Comparison of ENCODE assay signal across 20 mouse cellular contexts in the genomic region with DNA sequence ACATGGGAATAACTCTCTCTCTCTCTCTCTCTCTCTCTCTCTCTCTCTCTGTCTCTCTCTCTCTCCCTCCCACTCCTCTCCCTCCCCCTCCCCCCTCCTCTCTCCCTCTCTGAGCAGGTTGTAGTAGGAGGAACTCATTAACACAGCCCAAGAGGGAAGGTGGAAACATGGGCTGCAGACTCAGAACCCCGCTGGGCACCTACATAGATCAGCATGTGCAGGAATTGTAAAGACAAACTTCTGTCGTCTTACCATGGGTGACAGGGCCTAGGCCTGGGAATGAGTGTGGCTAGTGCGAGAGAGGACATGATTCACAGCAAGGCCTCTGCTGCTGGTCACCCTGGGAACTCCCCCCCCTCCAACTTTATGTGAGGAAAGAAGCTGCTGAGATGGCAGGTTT.
"Had no signal": no experiment of that assay in that cellular context is flagged by ENCODE, and none has a peak within 500 bp of the region (broad histone marks: within the 10 kb centered on the region; RNA-seq: fewer than 3 reads in every experiment).

No protein-coding gene starts in this region.

- H3K4me3 ChIP-seq: left cerebral cortex, adult 2 months; limb, embryonic 12.5 days; limb, embryonic 15.5 days; lung, embryonic 15.5 days; midbrain, embryonic 10.5 days; midbrain, embryonic 13.5 days; myocyte had no signal

- H3K27me3 ChIP-seq: limb, embryonic 12.5 days; limb, embryonic 15.5 days; lung, embryonic 15.5 days; midbrain, embryonic 13.5 days had no signal

- H3K4me2 ChIP-seq: limb, embryonic 12.5 days; limb, embryonic 15.5 days; lung, embryonic 15.5 days; midbrain, embryonic 13.5 days had no signal

- H3K9ac ChIP-seq: limb, embryonic 12.5 days; limb, embryonic 15.5 days; liver, embryonic 14.5 days; lung, embryonic 15.5 days; midbrain, embryonic 13.5 days had no signal

- H3K27ac ChIP-seq: kidney, postnatal 0 days; left cerebral cortex, adult 2 months; limb, embryonic 12.5 days; limb, embryonic 15.5 days; liver, embryonic 14.5 days; lung, embryonic 15.5 days; midbrain, embryonic 10.5 days; midbrain, embryonic 13.5 days had no signal

- H3K36me3 ChIP-seq: limb, embryonic 12.5 days; limb, embryonic 15.5 days; lung, embryonic 15.5 days; midbrain, embryonic 10.5 days; midbrain, embryonic 13.5 days had no signal

- DNase-seq: kidney, adult 2 months; kidney, postnatal 25 days; layer of hippocampus, postnatal 36 days; lung, adult 18-20 months; lung, postnatal 10 days; lung, postnatal 36 days; thymus, adult 18-20 months; thymus, postnatal 36 days had no signal

- H3K4me1 ChIP-seq: limb, embryonic 12.5 days had no signal

- ATAC-seq: intestine, postnatal 0 days; midbrain, embryonic 13.5 days; midbrain, embryonic 16.5 days had no signal

- H3K9me3 ChIP-seq: limb, embryonic 12.5 days; limb, embryonic 15.5 days; lung, embryonic 15.5 days; megakaryocyte, embryonic 14.5 days; midbrain, embryonic 10.5 days; midbrain, embryonic 13.5 days had no signal
